Mouse (Mus musculus): ENCODE results near the gene Dntt.

Gene Dntt

GRCm38 (mm10) chr19:41029219-41029618 is at the start of gene Dntt:
TSS of gene Dntt (plus strand) at chr19:41029275.
- no peak for DNase-seq (ENCODE audit: low read depth, low spot score)

GRCm38 (mm10) chr19:40980671-40981070 is 48.4 kb upstream of the Dntt start:
- no peak for DNase-seq (ENCODE audit: low read depth, low spot score)

- no peak for DNase-seq (ENCODE audit: low read depth, low spot score)
These were observed 44.5 kb upstream of the Dntt start for GRCm38 (mm10) chr19:40984536-40984935.

GRCm38 (mm10) chr19:40988856-40989255 is 40.2 kb upstream of the Dntt start:
- no peak for DNase-seq (ENCODE audit: low read depth, low spot score)

- DNase-seq (ENCODE audit: low read depth, low spot score), result no peak
These were observed 39.0 kb upstream of the Dntt start for GRCm38 (mm10) chr19:40989961-40990600.

GRCm38 (mm10) chr19:40990781-40991343 is 38.2 kb upstream of the Dntt start:
- DNase-seq (ENCODE audit: low read depth, low spot score), result no peak

GRCm38 (mm10) chr19:40991626-40992025 is 37.4 kb upstream of the Dntt start:
- no peak for DNase-seq (ENCODE audit: low read depth, low spot score)

GRCm38 (mm10) chr19:40992096-40992495 is 37.0 kb upstream of the Dntt start:
- no peak for DNase-seq (ENCODE audit: low read depth, low spot score)

- no peak for DNase-seq (ENCODE audit: low read depth, low spot score)
These were observed 36.5 kb upstream of the Dntt start for GRCm38 (mm10) chr19:40992517-40993044.

GRCm38 (mm10) chr19:40993356-40993755 is 35.7 kb upstream of the Dntt start:
- DNase-seq (ENCODE audit: low read depth, low spot score), result no peak

GRCm38 (mm10) chr19:40994057-40994585 is 35.0 kb upstream of the Dntt start, which contains the start of gene Blnk:
TSS of gene Blnk (minus strand) at chr19:40994535.
- DNase-seq (ENCODE audit: low read depth, low spot score), result no peak

GRCm38 (mm10) chr19:40994911-40995310 is 34.2 kb upstream of the Dntt start:
- DNase-seq (ENCODE audit: low read depth, low spot score), result no peak

- no peak for DNase-seq (ENCODE audit: low read depth, low spot score)
These were observed 33.4 kb upstream of the Dntt start for GRCm38 (mm10) chr19:40995449-40996401.

- DNase-seq (ENCODE audit: low read depth, low spot score), result no peak
These were observed 32.4 kb upstream of the Dntt start for GRCm38 (mm10) chr19:40996722-40997121.

GRCm38 (mm10) chr19:40998469-40999170 is 30.5 kb upstream of the Dntt start:
- DNase-seq (ENCODE audit: low read depth, low spot score), result no peak

GRCm38 (mm10) chr19:40999569-40999968 is 29.5 kb upstream of the Dntt start:
- DNase-seq (ENCODE audit: low read depth, low spot score), result no peak

- no peak for DNase-seq (ENCODE audit: low read depth, low spot score)
These were observed 25.3 kb upstream of the Dntt start for GRCm38 (mm10) chr19:41003694-41004315.

- DNase-seq (ENCODE audit: low read depth, low spot score), result no peak
These were observed 22.5 kb upstream of the Dntt start for GRCm38 (mm10) chr19:41006621-41007020.

GRCm38 (mm10) chr19:41007326-41007725 is 21.7 kb upstream of the Dntt start:
- DNase-seq (ENCODE audit: low read depth, low spot score), result no peak

GRCm38 (mm10) chr19:41007733-41008132 is 21.3 kb upstream of the Dntt start:
- no peak for DNase-seq (ENCODE audit: low read depth, low spot score)

Data from mesoderm, embryonic 11.5 days (tissue).